Mouse (Mus musculus) retina, postnatal 7 days (tissue): ENCODE measurements around the gene Adrm1.
A peak's percentile ranks its signal among the peaks of the same experiment; 100 is the strongest.
"Not testable (repeated sequence)": the region's sequence is repeated elsewhere in the genome, so short reads cannot be mapped to it uniquely, and the experiment has no call there.

ENCODE experiments used
- DNase-seq: peaks from one replicate; pipeline ENCODE4 v3.0.0-alpha.2; 2012; ENCODE audit warnings: low read depth, low spot score

The Adrm1 gene

DNA sequence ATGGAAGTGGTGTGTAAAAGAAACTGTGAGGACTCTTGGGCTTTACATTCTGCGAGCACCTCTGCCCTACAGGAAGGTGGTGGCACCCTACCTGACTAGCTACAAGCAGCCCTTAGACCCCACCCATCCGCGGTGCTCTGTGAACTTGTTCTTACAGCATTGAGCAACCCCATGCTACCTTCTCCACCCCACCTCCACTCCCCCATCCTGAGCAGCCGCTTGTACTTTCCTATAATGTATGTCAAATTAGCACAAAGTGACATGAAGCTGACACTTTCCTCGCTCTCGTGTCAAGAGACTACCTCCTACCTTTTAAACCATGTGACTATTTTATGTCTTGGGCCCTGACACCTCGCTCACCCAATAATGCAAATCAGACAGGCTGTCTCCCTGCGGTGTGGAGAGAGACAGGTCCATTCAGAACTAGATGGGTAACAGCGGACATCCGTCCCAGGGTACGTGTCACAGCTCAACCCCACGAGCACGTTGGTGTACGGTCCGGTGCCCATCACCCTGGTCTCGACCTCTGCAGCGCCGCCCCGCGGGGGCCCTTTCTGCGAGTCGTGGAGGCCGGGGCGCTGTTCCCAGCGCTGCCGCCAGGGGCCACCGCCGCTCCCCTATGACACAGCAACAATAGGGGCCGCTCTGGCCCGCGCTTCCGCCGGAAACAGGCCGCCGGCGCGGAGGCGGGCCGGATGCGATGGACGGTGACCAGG is at the start of gene Adrm1:
TSS of gene Adrm1 (plus strand) at position 680 of the 716 bp plus-strand sequence.
- DNase-seq, result peak; percentile 94

DNA sequence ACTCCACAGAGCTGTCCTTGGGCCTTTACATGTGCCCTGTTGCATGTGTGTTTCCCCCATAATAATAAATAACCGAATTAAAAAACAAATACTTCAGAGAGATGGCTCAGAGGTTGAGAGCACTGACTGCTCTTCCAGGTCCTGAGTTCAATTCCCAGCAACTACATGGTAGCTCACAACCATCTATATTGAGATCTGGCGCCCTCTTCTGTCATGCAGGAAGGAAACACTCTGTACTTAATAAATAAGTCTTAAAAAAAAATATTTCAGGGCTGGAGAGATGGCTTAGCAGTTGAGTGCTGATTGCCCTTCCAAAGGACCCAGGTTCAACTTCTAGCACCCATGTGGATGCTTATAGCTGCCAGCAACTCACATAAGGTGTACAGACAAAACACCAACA is 47.1 kb upstream of the Adrm1 start:
- no peak for DNase-seq

DNA sequence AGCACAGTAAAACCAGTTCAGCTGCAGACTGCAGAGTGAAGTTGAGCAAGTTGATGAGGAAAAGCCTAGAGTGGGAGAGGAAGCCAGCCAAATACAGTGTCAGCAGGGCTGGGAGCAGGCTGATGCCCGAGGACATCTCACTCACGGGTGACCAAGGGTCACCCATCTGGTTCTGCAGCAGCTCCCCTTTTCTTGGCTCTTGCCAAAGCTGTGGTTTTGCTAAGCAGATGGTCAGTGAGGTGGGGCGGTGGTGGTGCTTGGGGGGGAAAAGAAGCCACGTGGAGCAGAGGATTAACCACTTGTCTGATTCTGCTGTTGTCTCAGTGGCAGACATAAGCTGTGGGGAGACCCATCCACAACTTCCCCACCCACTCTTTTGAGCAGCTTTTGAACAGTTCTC is 45.1 kb upstream of the Adrm1 start:
- DNase-seq, result peak; percentile 53

DNA sequence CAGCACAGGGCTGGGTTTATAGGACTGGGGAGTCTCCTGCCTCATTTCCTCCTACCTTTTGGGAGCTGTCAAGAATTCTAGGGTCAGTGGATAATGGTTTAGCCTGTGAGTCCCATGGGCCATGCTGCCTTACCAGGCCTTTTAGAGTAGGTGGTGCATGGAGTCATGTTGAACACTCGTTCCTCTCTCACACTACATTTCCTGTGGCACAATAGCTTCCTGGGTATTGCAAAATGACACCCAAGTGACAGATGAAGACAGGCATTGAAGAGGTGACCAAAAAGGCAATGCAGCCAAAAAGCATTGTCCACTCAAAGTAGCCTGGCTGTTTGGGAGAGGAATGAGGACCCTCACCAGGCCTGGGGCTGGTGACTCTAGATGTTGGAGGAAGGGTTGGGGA is 43.6 kb upstream of the Adrm1 start:
- no peak for DNase-seq

DNA sequence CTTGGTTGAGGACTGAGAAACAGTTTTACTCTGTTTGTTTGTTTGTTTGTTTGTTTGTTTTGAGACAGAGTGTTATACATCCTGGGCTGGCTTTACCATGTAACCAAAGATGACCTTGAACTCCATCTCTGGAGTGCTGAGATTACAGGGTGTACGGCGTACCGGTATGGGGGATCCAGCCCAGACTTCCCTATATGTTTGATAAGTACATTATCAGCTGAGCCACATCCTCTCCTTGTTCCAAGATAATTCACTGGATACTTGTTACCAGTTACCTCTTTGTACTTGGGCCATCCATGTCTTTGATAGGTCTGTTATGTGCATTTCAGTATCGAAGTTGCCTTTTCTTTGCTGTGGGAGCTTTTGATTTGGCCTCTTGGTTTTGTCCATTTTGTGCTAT is 38.1 kb upstream of the Adrm1 start:
- no peak for DNase-seq

DNA sequence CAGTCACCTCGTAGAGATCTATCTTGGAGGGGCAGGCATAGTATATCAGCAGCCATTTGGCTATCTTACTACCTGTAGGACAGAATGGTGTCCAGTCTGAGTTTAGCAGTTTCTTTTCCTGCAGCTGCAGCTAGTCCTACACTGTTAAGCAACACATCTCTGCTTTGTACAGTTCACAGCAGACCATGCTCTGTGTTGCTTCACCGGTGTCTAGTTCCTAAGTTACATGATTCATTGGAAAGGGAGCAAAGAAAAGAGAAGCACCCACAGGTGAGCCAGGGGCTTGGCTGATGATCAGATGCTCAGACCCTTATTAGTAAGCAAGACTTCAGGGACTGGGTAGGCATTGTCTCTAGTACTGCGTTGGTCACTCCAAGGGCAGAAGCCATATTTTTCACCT is 37.4 kb upstream of the Adrm1 start:
- no peak for DNase-seq

DNA sequence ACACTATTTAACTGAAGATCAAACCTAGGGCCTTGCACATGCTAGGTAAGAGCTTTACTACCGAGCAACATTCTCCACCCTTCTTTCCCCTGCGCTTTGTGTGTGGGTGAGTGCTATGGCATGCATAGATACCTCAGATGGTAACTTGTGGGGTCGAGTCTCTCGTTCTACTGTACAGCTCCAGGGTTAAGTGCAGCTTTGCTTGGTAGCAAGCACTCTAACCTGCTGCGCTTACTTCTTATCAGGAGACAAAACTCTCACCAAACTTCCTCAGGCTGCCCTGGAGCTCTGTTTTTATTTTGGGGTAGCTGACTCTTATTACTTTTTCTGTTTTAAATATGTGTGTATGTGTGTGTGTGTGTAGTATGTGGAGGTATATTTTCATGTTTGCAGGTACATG is 35.9 kb upstream of the Adrm1 start:
- DNase-seq, result no peak

DNA sequence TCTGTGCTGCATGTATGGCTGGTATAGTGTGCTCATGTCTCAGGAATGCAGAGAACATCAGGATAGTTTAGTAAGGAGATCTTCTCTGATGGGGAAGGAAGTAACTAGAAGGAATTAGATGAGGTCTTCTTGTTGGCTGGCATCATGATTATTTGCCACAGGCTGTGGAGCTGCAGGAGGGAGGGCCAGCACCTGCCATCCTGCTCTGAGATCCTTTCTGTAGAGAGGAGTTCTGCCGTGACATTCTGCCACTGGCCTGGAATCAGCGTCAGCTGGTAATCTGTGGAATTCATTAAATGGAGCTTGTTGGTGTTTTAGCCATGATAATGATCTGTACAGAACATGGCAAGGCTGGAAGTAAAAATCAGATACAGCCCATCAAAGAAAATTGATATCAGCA is 25.2 kb upstream of the Adrm1 start:
- DNase-seq, result no peak

DNA sequence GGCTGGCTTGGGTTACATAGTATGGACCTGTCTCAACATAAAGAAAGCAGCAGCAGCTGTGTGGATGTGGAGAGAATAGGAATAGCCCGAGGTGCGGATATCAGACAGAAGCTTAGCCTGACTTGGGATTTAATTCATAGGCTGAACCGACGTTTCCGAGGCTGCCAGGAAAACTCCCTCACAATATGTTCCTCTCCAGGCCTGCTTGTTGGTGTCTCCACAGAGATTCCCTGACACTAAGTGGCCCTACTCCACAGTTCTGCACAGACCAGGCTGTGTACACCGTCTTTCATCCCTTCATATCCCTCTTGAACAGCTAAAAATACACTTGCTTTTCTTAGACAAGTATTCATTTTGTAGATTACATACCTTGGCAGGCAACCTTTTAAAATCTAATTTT is 23.9 kb upstream of the Adrm1 start:
- no peak for DNase-seq

DNA sequence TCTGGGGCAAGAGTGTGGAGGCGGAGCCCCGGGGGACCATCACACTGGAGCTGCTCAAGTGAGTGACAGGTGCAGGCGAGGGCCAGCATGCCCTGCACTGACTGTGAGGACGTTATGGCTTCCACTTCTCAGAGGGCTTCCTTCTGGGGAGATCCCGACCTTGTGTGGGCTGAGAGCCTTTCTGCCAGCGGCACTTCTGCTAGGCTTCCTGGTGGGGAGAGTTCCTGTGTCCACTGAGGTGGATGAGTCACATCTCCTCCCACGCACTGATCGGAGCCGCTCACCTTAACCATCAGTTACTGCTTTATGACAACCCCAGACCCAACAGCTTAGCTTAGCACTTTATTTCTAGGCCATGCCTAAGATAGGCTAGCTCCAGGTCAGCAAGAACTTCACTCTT is 22.7 kb upstream of the Adrm1 start:
- no peak for DNase-seq

DNA sequence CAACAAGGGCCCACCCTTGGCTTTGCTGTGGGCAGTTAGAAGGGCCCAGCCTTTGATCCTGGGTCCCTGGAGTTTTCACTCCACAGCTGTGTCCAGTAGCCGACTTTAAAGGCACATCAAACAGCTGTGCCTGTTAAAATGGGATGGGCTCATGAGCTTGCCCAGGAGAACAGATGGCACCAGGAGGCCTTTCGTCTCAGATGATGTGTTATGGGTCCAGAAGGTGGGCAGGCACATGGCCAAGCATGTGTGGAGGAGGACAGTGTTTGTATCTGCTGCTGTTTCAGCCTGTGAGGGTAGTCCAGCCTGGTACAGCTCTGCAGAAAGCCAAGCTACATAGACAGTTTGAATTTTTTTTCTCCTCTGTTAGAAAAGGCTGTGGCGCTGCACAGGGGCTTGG is 16.5 kb upstream of the Adrm1 start:
- DNase-seq, result no peak

DNA sequence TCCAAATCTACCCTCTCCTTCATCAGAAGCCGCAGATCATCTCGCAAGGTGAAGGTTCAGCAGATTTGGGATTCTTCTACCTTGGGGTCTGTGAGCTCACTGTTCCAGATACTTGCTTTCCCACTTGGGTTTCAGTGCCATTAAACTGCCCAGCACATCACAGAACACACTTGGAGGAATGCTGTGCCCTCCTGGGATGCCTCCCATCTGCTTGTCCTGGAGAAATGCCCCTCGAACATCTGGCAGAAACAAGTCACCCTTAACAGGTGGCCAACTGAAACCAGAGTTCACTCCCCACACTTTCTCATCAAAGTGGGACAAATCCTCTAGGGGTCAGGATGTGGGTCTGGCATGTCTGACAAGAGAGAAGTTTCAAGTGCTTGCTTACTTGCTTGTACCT is 12.7 kb upstream of the Adrm1 start:
- DNase-seq, result no peak

DNA sequence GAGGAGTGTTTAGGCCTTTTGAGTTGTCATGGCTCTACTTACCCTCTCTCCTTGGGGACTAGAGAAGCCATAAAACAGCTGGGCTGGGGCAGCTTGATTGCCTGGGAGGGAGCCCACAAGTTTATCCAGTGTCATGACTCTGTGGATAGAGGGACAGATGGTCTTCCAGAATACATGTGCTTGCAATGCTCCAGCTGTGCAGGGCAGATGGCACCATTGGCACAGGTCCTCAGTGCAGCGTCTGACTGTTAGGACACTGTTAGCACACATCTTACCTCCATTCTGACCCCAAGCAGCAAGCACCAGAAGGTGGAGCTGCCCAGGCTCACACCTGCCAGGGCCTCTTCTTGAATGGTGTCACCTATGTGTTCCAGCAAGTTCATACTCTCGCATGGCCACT is 5.4 kb upstream of the Adrm1 start:
- DNase-seq, result no peak

DNA sequence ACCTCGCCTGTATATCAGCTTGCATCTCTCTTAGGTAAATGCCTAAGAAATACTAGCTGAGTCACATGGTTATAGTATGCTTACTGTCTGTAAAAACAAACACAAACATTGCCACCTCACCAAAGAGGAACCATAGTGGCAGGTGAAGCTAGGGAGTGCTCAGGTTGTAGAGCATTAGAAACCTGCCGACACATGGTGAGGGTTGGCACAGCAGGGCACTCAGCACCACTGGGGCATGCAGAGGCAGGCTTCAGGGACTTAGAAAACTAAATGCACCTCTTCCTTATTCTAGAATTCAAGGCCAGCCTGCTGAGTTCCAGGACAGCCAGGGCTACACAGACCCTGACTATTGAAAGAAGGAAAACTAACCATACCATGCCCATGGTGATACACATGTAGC is 4.4 kb upstream of the Adrm1 start:
- no peak for DNase-seq

DNA sequence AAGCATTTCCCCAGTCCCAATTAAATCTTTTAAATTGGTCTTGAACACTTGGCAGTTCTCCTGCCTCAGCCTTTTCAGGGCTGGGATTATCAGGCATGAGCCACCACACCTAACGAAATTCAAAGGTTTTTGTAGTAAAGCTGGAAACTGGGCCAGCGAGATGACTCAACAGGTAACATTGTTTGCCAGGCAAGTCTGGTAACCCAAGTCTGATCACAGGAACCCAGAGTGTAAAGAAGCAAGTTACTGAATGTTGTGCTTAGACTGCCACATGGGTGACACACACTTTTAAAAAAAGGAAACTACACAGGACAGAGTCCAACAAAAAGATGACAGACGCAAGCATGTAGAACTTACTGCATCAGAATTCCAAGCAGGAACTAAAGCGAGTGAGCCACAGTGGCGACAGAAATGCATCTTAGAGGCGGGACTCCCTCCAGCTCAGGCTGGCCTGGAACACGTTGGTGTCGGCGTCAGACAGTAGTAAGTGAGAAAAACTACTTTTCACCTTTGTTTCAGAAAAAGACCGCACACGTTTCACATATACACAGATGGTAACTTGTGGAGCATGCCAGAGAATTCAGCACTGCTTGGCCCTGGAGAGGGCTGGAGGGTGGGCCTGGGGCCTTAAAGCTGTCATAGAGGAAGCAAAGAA is 1.0 kb upstream of the Adrm1 start:
- no peak for DNase-seq

DNA sequence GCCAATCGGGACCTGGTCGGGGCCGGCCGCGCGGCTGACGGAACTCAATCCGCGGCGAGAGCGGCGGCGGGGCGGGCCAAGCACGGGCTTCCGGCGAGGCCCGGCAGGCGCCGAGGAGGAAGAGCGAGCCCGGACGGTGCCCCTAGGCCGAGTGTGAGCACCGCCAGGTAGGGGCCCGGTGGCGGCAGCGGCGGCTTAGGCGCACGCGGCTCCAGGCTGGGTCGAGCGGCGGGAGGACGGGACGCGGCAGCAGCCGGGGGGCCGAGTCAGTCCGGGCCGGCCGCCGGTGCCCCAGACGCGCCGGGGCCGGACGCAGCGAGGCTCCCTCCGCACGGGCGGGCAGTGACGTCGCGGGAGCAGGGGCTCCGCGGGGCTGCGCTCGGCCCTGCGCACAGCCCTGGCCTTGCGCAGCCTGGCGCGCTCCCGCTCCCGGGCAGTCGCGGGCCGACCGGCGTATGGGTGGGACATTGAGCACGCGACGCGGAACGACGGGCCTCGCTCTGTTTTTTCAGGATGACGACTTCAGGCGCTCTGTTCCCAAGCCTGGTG is 311 bp downstream of the Adrm1 start:
- DNase-seq, result no peak

DNA sequence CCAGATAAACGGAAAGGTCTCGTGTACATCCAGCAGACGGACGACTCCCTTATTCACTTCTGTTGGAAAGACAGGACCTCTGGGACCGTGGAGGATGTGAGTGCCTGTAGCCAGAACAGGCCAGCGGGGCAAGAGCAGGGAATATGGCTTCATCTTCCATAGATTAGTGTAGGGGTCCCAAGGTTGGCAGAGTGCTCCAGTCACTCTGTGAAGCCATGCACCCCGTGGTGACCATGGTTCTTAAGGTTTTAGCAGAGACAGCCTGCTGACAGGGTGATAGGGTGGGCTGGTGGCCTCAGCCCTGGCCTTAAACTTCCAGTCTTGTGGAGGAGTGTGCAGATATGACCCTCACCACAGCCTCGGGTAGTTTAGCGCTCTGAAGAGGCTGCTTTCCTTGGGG is 867 bp downstream of the Adrm1 start:
- DNase-seq, result no peak

DNA sequence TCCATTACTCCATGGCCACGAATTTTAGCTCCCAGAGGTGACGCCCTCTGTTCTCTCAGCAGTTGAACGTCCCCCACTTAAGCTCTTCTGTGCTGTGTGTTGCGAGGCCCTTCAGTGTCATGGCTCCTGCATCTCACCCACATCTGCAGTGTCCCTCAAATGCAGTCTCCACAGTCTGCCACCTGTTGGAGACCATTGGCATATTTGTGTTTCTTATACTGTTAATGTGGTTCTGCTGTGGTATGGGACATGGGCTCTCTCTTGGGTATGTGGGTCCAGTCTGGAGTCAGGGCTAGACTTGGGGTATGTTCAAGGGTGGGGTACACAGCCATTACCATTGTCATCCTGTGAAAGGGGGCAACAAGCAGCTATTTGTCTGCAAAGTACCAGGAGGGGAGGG is 1.9 kb downstream of the Adrm1 start:
- DNase-seq, result no peak

DNA sequence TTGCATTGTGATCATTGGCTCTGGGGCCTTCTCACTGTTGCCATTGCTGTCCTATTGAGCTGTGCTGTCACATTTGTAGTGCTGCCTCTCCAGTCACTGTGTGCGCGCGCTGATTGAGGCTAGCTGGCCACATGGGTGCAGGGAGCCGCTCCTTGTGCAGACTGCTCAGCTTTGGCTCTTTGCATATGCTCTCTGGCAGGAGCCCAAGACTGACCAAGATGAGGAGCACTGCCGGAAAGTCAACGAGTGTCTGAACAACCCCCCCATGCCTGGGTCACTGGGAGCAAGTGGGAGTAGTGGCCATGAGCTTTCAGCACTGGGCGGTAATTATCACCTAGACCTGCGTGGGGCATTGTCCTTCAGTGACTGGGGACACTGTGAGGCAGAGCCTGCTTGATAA is 2.4 kb downstream of the Adrm1 start:
- not testable (repeated sequence) for DNase-seq

DNA sequence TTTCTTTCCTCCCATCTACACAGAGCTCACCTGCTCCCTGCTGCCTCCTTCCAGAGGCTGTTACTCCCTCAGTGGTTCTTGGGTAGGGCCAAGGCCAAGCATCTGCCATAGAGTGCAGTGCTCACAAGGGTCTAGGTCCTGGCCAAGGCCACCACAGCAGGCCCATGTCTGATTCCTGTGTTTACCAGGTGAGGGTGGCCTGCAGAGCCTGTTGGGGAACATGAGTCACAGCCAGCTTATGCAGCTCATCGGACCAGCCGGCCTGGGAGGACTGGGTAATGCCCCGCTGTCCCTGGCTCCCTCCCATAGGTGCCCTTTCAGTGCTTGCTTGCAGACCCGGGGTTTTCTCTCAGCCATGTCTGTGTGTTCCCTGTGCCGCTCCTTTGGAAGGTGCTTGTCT is 2.8 kb downstream of the Adrm1 start:
- DNase-seq, result no peak

DNA sequence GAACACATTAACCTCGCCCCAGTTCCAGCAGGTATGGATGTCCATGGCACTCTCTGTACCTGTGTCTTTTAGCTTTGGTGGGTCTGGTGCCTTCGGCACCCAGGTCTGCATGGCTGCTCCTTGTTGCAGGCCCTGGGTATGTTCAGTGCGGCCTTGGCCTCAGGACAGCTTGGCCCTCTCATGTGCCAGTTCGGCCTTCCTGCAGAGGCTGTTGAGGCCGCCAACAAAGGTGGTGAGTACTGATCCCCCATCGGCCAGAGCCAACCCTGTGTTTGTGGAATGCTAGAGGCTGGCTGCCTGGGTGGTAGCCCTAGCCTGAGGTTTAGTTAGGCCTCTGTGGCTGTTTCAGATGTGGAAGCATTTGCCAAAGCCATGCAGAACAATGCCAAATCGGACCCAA is 4.4 kb downstream of the Adrm1 start:
- DNase-seq, result no peak

DNA sequence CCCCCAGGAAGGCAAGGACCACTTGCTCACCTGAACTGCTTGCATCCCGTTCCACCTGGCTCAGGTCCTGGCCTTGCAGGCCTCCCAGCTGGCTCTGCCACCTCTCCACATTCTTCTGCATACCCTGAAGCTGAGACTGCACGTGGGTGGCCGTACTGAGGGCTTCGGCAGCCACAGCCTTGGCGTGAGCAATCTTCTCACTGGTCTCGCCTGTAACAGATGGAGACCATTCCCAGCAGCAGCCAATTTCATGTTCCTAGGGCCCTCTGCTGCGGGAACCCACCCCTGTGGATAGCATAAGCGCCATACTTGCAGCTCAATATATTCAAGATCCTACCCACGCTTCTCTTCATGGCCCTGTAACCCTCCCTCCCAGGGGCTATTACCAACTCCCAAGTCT is 10.3 kb downstream of the Adrm1 start:
- no peak for DNase-seq

DNA sequence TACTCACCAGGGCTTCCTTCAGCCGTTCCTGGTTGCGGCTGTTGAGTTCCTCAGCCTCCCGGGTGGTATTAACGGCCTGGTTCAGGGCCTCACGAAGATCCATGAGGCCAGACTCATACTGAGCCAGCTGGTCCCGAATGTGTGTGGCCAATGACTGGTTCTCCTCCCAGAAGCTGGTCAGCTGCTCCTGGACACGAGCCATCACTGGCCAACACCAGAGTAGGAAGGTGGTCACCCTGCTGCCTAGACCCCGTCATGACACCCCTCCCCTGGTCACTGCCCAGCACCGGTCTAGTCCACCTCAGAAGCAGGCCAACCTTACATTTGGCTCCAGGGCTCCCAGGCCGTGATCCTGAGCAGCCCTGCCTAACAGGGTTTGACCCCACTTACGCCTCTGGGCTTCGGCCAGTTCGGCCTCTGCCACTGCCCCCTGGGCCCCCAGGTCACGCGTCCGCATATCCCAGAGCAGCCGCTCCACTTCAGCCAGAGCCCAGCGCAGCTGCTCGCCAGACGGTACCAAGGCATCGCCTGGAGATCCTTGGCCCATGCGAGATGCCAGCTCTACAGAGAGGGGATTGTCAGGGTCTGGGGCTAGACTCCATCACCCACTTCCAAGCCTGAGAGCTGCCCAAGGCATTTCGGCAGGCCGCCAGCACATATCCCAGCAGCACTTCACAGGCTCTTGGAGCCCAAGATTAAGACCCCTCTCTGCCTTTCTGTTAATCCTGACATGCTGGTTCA is 12.9 kb downstream of the Adrm1 start:
- DNase-seq, result no peak
